Mouse (Mus musculus): ENCODE measurements around the gene Ppp3ca.

DNA sequence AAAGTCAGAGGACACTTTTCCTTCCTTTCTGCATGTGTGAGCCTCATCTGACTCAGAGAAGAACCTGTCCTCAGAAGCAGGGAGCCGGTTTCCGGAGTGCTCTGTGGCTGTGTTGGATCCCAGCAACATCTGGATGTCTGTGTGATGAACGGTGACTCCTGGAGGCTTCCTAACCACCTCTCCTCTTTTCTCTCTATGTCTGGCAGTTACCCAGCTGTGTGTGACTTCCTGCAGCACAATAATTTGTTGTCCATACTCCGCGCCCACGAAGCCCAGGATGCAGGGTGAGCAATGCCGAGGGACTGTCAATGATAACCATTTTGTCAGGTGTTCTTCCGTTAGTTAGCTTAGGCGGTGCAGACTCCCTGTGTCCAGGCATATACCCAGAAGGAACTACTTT is 217.8 kb downstream of the Ppp3ca start:
- TF ChIP-seq CTCF (IDR thresholded peaks at IDR 0.05; ENCODE audit: extremely low read depth, insufficient read depth, low read length) = no peak
- TF ChIP-seq POLR2A (IDR thresholded peaks at IDR 0.05; ENCODE audit: extremely low read depth, insufficient read depth, low read length) = no peak
